Mouse (Mus musculus) cerebellum, adult 2 months (tissue): ENCODE measurements around the gene Stat5b. TPM values are rescaled to one million over a fixed set of nuclear protein-coding genes. Genes with fewer than 3 reads are reported as not detected.

Experiments used
- DNase-seq, 2 experiments: peaks; one replicate each; pipeline ENCODE4 v3.0.0; 2021
- H3K27ac ChIP-seq: fragments of 200-500 bp; 2 replicates; pipeline ENCODE4 v1.5.1; 2012; ENCODE audit warnings: low read length, control low read depth, inconsistent platforms; ENCODE audit not compliant: insufficient read depth
- H3K27me3 ChIP-seq: fragments of 200-500 bp; 2 replicates; pipeline ENCODE4 v1.6.1; 2012; ENCODE audit warnings: inconsistent platforms, mild to moderate bottlenecking, low read length, moderate library complexity; ENCODE audit not compliant: control insufficient read depth, insufficient read depth
- H3K4me1 ChIP-seq: fragments of 200-500 bp; 2 replicates; pipeline ENCODE4 v1.6.1; 2011; ENCODE audit warnings: low read length; ENCODE audit not compliant: control insufficient read depth, insufficient read depth
- H3K4me3 ChIP-seq: fragments of 200-500 bp; replicated peaks from 2 replicates; pipeline ENCODE3; 2011; ENCODE audit warnings: mild to moderate bottlenecking, low read depth, low read length, control low read depth; ENCODE audit not compliant: insufficient read depth
- CTCF ChIP-seq: fragments of 200-500 bp; IDR thresholded peaks from 2 replicates; pipeline ENCODE4 v1.5.1; 2011; ENCODE audit warnings: low read depth, mild to moderate bottlenecking, control low read depth, low read length, moderate library complexity, borderline replicate concordance; ENCODE audit not compliant: insufficient read depth
- POLR2A ChIP-seq: fragments of 200-500 bp; IDR thresholded peaks from 2 replicates; pipeline ENCODE4 v1.6.1; 2011; ENCODE audit warnings: low read length, control low read depth, borderline replicate concordance; ENCODE audit not compliant: insufficient read depth
- whole genome bisulfite sequencing: fragments of 180-500 bp; shearing (Covaris S2); methylation state at CpG from one replicate; pipeline ENCODE4 v1.1.7; 2018; 5-methylcytosine and 5-hydroxymethylcytosine counted together
- polyA plus RNA-seq: library from polyadenylated mRNA; depleted of rRNA; stranded (reverse); fragments of >200 nt; gene quantifications from 2 replicates; pipeline ENCODE4 v1.2.3, GENCODE M21; 2012

The Stat5b gene
- polyA plus RNA-seq, 1 experiment = 33.6 TPM

DNA sequence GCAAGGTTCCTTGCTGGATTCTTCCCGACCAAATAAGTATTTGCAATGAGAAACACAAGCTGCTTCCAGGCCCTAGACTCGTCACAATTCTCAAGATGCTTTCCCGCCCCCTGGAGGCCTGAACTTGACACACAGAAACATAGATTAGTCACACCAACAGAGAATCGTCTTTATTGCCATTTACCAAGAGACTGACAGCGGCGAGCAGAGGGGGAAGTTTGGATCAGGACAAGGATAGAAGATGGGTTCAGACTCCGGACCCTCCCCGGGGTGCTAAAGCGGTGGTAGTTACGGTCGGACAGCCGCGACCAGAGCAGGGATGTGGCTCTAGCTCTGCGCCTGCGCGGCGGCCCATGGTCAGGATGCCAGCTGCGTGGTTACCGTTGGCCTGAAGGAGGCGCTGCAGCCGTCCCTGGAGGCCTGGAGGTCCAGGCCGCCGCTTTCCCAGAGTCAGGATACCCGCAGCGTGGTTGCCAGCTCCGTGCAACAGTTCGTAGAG, 88.9 kb downstream of the Stat5b start:
- Histone ChIP-seq H3K27me3 (no peaks in the 10 kb centered on the region), H3K27ac (no peak overlapping the region), H3K4me1 (no peaks in the 10 kb centered on the region), H3K4me3 (peak overlapping the region; percentile 56)
- WGBS = 1% methylated on average over 27 of the region's 27 CpGs
- DNase-seq = peak; percentile 86 to 94
- peak; percentile 28; the same call in 1 of the 2 replicates for TF ChIP-seq POLR2A
- TF ChIP-seq CTCF = peak; percentile 68

DNA sequence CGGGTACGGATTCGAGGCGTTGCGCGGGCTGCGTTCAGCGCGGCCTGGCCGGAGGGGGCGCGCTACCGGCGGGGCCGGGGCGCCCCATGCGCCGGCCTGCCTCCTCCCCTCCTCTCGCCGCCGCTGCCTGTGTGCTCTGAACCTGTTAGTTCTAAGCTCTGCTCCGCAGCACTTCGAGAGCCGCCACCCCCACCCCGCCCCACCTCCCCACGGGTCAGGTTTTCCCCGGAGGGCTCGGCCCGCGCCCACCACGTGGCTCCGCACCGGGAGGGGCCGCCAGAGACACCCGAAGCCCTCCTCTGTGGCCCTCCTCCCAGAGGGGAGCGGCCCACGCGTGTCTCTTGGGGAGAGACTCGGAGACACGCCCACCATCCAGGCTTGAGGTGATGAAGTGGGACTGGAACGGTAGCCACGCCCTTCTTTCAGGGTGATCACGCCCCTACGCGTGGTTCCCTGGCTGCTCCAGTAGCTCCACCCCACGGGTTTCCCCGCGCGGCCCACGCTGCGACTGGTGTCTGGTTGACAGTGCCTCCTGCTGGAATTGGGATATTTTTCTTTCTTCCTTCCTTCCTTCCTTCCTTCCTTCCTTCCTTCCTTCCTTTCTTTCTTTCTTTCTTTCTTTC, 90.8 kb downstream of the Stat5b start, which contains the start of gene Kcnh4:
Gene Kcnh4 (minus strand): TSS at position 332 of the 623 bp plus-strand sequence.
- TF ChIP-seq CTCF (peak; percentile 30; the same call in 1 of the 2 replicates), POLR2A (no peak)
- Histone ChIP-seq H3K4me3 (peak within 1 kb of the TSS; percentile 24), H3K27me3 (no peaks in the 10 kb centered on the region), H3K4me1 (no peaks in the 10 kb centered on the region), H3K27ac (no peak within 1 kb of the TSS)
- WGBS = 2% methylated on average over 48 of the region's 51 CpGs
- DNase-seq = peak in 1 of 2 experiments; percentile 54

DNA sequence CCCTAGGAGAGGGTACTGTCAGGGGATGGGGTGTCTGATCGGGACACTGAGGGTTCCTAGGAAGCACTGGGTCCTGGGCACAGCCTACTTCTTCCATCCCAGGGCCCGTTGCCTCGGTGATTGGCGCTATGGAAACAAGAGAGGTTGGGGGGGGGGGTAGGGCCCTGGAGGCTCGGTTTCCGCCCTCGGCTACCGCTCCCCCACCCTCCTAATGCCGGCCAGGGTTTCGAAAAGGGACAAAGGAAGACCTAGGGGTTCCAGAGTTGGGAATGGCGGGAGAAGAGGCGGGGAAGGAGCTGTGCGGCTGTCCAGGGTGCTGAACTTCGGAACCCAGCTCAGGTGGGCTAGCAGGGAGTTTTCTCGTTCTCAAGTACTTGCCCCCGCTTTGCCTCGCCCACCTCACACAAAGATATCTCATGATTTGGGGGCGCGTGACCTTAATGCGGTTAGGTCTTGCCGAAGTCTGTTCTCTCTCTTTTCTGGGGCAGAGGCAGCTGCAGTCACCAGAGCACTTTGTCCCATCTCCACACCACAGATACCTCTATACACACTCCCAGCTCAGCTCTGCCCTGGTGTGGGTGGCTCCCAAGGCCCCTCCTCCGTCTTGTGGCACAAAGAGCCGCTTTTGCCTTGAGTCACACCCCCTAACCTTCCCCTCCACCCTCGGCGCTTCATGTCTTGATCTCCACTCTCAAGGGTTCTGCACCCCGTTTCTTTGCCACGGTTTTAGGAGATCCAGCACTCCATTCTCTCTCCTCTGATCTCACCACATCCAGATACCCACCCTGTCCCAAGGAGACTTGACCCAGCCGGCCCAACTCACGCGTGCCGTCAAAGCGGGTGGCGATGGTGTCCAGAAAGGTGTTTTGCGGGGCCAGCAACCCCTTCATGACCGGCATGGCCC, 91.6 kb downstream of the Stat5b start:
- H3K4me3 ChIP-seq = peak overlapping the region; percentile 16
- H3K4me1 ChIP-seq = no peaks in the 10 kb centered on the region
- 15% methylated on average over 35 of the region's 35 CpGs for WGBS
- H3K27ac ChIP-seq = no peak overlapping the region
- no peaks in the 10 kb centered on the region for H3K27me3 ChIP-seq
- no peak for DNase-seq
- TF ChIP-seq CTCF = no peak
- no peak for TF ChIP-seq POLR2A

DNA sequence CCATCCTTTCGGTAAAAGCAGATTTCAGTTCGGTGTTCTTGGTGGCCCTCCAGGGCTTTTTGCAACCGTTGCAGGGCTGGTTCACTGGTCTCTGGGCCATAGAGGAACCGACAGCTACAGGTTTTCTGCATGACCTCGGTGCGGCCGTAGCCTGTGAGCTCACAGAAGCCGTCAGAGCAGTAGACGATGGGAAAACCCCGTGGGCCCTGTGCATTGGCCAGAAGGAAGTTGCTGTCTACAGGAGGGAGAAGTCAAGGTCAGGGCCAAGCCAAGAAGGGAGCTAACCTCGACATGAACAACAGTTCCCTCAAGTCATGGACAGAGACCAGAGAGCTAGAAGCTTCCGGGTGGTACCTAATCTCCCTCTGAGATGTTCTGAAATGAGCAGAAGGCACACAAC, 93.0 kb downstream of the Stat5b start:
- WGBS = 89% methylated on average over 12 of the region's 12 CpGs

DNA sequence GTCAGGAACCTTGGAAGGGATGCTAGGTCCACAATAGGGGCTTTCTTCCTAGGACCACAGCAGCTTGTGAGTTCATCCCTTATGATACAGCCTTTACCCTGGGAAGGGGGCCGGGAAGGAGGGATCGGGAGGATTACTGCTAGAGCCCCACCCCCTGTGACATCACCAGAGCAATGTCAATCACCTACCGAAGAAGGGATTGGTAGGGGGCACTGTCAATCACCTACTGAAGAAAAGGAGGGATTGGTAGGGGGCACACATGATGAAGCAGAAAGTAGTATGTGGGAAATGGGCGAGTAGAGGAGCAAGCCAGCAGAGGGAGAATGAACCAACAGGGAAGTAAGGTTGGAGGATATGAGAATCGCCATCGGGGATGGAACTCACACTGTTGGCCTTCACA, 94.0 kb downstream of the Stat5b start:
- no peak overlapping the region for H3K27ac ChIP-seq
- no peaks in the 10 kb centered on the region for H3K27me3 ChIP-seq
- DNase-seq = no peak
- TF ChIP-seq POLR2A (no peak), CTCF (no peak)
- WGBS = 70% methylated on average over 6 of the region's 6 CpGs
- no peaks in the 10 kb centered on the region for H3K4me1 ChIP-seq
- H3K4me3 ChIP-seq = no peak overlapping the region

More for the DNA sequence above, 93.0 kb downstream of the Stat5b start:
- DNase-seq = no peak
- TF ChIP-seq POLR2A (no peak), CTCF (no peak)
- Histone ChIP-seq H3K4me1 (no peaks in the 10 kb centered on the region), H3K27ac (no peak overlapping the region), H3K27me3 (no peaks in the 10 kb centered on the region), H3K4me3 (no peak overlapping the region)

DNA sequence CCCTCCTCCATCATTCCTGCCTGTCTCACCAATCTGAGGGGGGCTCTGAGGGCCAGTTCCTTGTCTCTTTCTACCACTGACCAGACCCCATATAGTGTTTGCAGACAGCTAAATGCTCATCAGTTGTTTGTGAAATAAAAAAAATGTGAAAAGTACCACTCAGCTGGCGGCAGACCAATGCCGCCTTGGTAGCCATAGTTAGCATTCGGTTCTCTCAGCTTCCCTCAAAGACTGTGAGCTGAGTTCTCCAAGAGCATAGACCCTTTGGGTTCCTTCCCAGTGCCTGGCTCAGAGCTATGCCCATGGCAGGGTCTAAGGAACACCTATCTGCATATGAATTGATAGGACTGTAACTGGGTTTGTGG, 95.8 kb downstream of the Stat5b start:
- no peak overlapping the region for H3K4me3 ChIP-seq
- H3K27me3 ChIP-seq = no peaks in the 10 kb centered on the region
- TF ChIP-seq POLR2A (no peak), CTCF (no peak)
- WGBS = 80% methylated on average over 3 of the region's 3 CpGs
- H3K27ac ChIP-seq = no peak overlapping the region
- H3K4me1 ChIP-seq = no peaks in the 10 kb centered on the region
- no peak for DNase-seq

DNA sequence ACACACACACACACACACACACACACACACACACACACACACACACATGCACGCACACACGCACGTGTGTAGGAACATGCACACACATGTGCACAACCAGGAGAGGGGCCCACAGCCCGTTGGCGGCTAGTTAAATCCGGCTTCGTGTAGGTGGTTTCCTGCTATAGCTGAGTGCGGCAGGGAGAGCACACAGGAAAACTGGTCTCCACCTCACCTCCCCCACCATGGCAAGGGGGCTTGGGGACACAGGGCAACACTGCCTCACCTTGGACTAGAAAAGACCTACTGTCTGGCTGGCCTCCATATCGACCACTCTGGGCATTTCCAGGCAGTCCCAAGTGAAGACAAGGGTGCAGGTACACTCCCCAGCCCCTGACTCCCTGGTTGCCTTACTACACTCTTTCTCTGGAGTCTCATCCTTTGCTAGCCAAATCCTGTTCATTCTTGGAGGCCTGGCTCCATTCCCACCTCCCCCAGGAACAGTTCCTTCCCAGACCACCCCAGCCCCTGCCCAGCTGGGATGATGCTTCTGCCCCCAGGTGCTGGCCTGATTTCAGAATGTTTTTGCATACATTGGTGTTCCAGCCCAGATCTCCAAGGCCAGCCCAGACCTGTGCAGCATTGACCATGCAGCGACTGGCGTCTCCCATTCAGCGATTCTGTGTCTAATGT, 96.4 kb downstream of the Stat5b start:
- 78% methylated on average over 12 of the region's 12 CpGs for WGBS
- Histone ChIP-seq H3K27ac (no peak overlapping the region), H3K4me3 (no peak overlapping the region), H3K4me1 (no peaks in the 10 kb centered on the region), H3K27me3 (no peaks in the 10 kb centered on the region)
- TF ChIP-seq CTCF (no peak), POLR2A (no peak)
- DNase-seq = no peak
